Mouse (Mus musculus) thymus, adult 18-20 months (tissue): Measurements from ENCODE around the gene Nle1.

ENCODE experiments used
- DNase-seq, 2 experiments: peaks; one replicate each; pipeline ENCODE4 v3.0.0; 2022; ENCODE audit warnings: mixed read lengths in 2 of 2

Nle1 gene

GRCm38 (mm10) chr11:82910679-82911389 is 2.6 kb upstream of the Nle1 start:
- DNase-seq, result no peak

GRCm38 (mm10) chr11:82910250-82910649 is 2.0 kb upstream of the Nle1 start, which contains the start of gene Unc45b:
Gene Unc45b, plus strand, starts transcription at chr11:82910550.
- no peak for DNase-seq

- DNase-seq, result no peak
These were observed 388 bp upstream of the Nle1 start for GRCm38 (mm10) chr11:82908608-82908989.

- no peak for DNase-seq
These were observed 2.4 kb downstream of the Nle1 start for GRCm38 (mm10) chr11:82905816-82906215.

- no peak for DNase-seq
These were observed 3.3 kb downstream of the Nle1 start for GRCm38 (mm10) chr11:82904952-82905351.

- no peak for DNase-seq
These were observed 6.5 kb downstream of the Nle1 start for GRCm38 (mm10) chr11:82901606-82902310.

GRCm38 (mm10) chr11:82899720-82900119 is 8.5 kb downstream of the Nle1 start:
- no peak for DNase-seq

GRCm38 (mm10) chr11:82897478-82897877 is 10.7 kb downstream of the Nle1 start:
- DNase-seq, result no peak

GRCm38 (mm10) chr11:82891936-82892335 is 16.3 kb downstream of the Nle1 start, which contains the start of gene Fndc8:
Gene Fndc8, plus strand, starts transcription at chr11:82892124.
- peak; percentile 32 to 45 for DNase-seq

GRCm38 (mm10) chr11:82890342-82890762 is 17.9 kb downstream of the Nle1 start, which contains the start of gene Rad51d:
Gene Rad51d, minus strand, starts transcription at chr11:82890614.
- DNase-seq, result peak; percentile 88 to 90

- DNase-seq, result peak in 1 of 2 experiments; percentile 26
These were observed 18.5 kb downstream of the Nle1 start for GRCm38 (mm10) chr11:82889524-82890341.

- no peak for DNase-seq
These were observed 19.7 kb downstream of the Nle1 start for GRCm38 (mm10) chr11:82888491-82888946.

- no peak for DNase-seq
These were observed 21.7 kb downstream of the Nle1 start for GRCm38 (mm10) chr11:82886559-82886958.

GRCm38 (mm10) chr11:82883180-82883579 is 25.0 kb downstream of the Nle1 start:
- DNase-seq, result no peak

GRCm38 (mm10) chr11:82877726-82878344 is 30.4 kb downstream of the Nle1 start:
- no peak for DNase-seq

GRCm38 (mm10) chr11:82875631-82876030 is 32.6 kb downstream of the Nle1 start:
- no peak for DNase-seq

GRCm38 (mm10) chr11:82874924-82875323 is 33.3 kb downstream of the Nle1 start:
- no peak for DNase-seq

- peak; percentile 82 to 83 for DNase-seq
These were observed 37.2 kb downstream of the Nle1 start, which contains the start of gene Rffl for GRCm38 (mm10) chr11:82871031-82871446. Gene Rffl, minus strand, starts transcription at chr11:82871210.

- peak; percentile 18 to 50 for DNase-seq
These were observed 37.8 kb downstream of the Nle1 start for GRCm38 (mm10) chr11:82870173-82871030.

- DNase-seq, result no peak
These were observed 38.6 kb downstream of the Nle1 start for GRCm38 (mm10) chr11:82869506-82870172.

- no peak for DNase-seq
These were observed 40.3 kb downstream of the Nle1 start for GRCm38 (mm10) chr11:82867956-82868355.
